Mouse (Mus musculus) heart, embryonic 16.5 days (tissue): ENCODE results near the gene Srgap1. TPM values are rescaled to one million over a fixed set of nuclear protein-coding genes. Genes with fewer than 3 reads are reported as not detected.

Source experiments
- ATAC-seq: fragments of 200-750 bp; cut with Nextera tagmentation; replicated peaks from 2 replicates; pipeline ENCODE4 v1.8.0; 2017; ENCODE audit warnings: moderate number of reproducible peaks; ENCODE audit not compliant: insufficient read depth, low FRiP score; ENCODE audit errors: extremely low read depth
- H3K27ac ChIP-seq: fragments of 300-500 bp; sonication (generic); 2 replicates; pipeline ENCODE4 v1.5.1; 2014; ENCODE audit warnings: mild to moderate bottlenecking, low read length, control low read depth, moderate library complexity
- H3K27me3 ChIP-seq: fragments of 300-500 bp; sonication (generic); 2 replicates; pipeline ENCODE4 v1.6.1; 2014; ENCODE audit warnings: low read length, mixed read lengths; ENCODE audit not compliant: control insufficient read depth, insufficient read depth
- H3K36me3 ChIP-seq: fragments of 300-500 bp; sonication (generic); 2 replicates; pipeline ENCODE4 v1.6.1; 2014; ENCODE audit not compliant: control insufficient read depth, insufficient read depth
- H3K4me1 ChIP-seq: fragments of 300-500 bp; sonication (generic); 2 replicates; pipeline ENCODE4 v1.6.1; 2014; ENCODE audit warnings: low read length, mixed read lengths; ENCODE audit not compliant: control insufficient read depth, insufficient read depth
- H3K4me2 ChIP-seq: fragments of 300-500 bp; sonication (generic); 2 replicates; pipeline ENCODE4 v1.6.1; 2014; ENCODE audit warnings: low read depth, mild to moderate bottlenecking, control low read depth, low read length
- H3K4me3 ChIP-seq: fragments of 300-500 bp; sonication (generic); 2 replicates; pipeline ENCODE4 v1.5.1; 2014; ENCODE audit warnings: mild to moderate bottlenecking, control low read depth, low read length
- H3K9ac ChIP-seq: fragments of 300-500 bp; sonication (generic); 2 replicates; pipeline ENCODE4 v1.6.1; 2014; ENCODE audit warnings: low read length, control low read depth
- H3K9me3 ChIP-seq: fragments of 300-500 bp; sonication (generic); replicated peaks from 2 replicates; pipeline ENCODE4 v1.6.1; 2016; ENCODE audit warnings: low read length; ENCODE audit not compliant: control insufficient read depth
- WGBS: fragments of 180-500 bp; shearing (Covaris S2); extraction: QIAGEN DNeasy Blood & Tissue Kit; methylation state at CpG from one replicate; pipeline ENCODE4 v1.1.7; 2014; 5-methylcytosine and 5-hydroxymethylcytosine counted together
- polyA plus RNA-seq: library from polyadenylated mRNA; unstranded; fragments of >200 nt; fragmentation: Nextera tagmentation; extraction: Ambion mirVana; gene quantifications from 2 replicates; pipeline ENCODE4 v1.2.1, GENCODE M21; 2015

Srgap1 gene
- polyA plus RNA-seq, 1 experiment from 2014 or later, result 7.1 TPM

DNA sequence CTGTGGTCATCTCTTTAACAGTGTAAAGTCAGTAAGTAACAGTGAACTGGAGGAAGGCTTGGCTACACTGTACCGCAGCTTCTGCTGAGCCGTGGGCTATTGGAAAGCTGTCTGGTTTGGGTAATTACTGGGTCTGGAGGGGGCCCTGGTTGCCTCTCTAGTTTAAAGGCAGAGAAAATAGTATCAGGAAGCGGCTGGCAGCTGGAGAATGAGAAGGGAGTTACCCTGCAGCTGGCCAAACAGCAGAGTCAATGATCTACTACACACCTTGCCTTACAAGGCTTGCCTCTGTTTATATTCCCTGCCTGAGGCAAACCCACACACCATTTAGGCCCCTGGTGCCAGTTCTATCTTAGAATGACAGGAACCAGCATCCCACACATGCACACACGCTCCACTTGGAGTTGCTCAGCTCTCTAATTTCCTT, 174.0 kb downstream of the Srgap1 start:
- H3K36me3 ChIP-seq, result peaks cover 14% of the 10 kb centered on the region
- H3K4me3 ChIP-seq, result no peak overlapping the region
- no peak overlapping the region for H3K27ac ChIP-seq
- H3K9ac ChIP-seq, result no peak overlapping the region
- peaks cover 9% of the 10 kb centered on the region for H3K4me1 ChIP-seq
- WGBS, result 34% methylated on average over 4 of the region's 4 CpGs
- no peaks in the 10 kb centered on the region for H3K9me3 ChIP-seq
- ATAC-seq, result peak; percentile 30; the same call in 1 of the 2 replicates
- H3K4me2 ChIP-seq, result no peak overlapping the region
- H3K27me3 ChIP-seq, result no peaks in the 10 kb centered on the region

- H3K36me3 ChIP-seq, result peaks cover 14% of the 10 kb centered on the region
- no peak overlapping the region for H3K4me3 ChIP-seq
- peak overlapping the region; percentile 39; the same call in 1 of the 2 replicates for H3K27ac ChIP-seq
- 63% methylated on average over 8 of the region's 8 CpGs for WGBS
- no peak for ATAC-seq
- no peak overlapping the region for H3K9ac ChIP-seq
- H3K4me1 ChIP-seq, result no peaks in the 10 kb centered on the region
- 0 out of 2 replicates have a peak overlapping the region, but pooled peaks have one; percentile 9 for H3K4me2 ChIP-seq
- H3K9me3 ChIP-seq, result no peaks in the 10 kb centered on the region
- H3K27me3 ChIP-seq, result no peaks in the 10 kb centered on the region
Observed at GRCm38 (mm10) chr10:121869941-121870340, 177.2 kb downstream of the Srgap1 start.

GRCm38 (mm10) chr10:121868255-121868654, 178.9 kb downstream of the Srgap1 start:
- peaks cover 14% of the 10 kb centered on the region for H3K36me3 ChIP-seq
- no peak overlapping the region for H3K9ac ChIP-seq
- 90% methylated on average over 3 of the region's 3 CpGs for WGBS
- no peak overlapping the region for H3K4me2 ChIP-seq
- no peaks in the 10 kb centered on the region for H3K27me3 ChIP-seq
- H3K4me1 ChIP-seq, result no peaks in the 10 kb centered on the region
- H3K4me3 ChIP-seq, result no peak overlapping the region
- H3K9me3 ChIP-seq, result no peaks in the 10 kb centered on the region
- no peak overlapping the region for H3K27ac ChIP-seq
- ATAC-seq, result no peak

- peak overlapping the region; percentile 12; the same call in 1 of the 2 replicates for H3K4me2 ChIP-seq
- no peak overlapping the region for H3K9ac ChIP-seq
- H3K4me3 ChIP-seq, result no peak overlapping the region
- H3K4me1 ChIP-seq, result peaks cover 6% of the 10 kb centered on the region
- H3K27ac ChIP-seq, result peak overlapping the region; percentile 18; the same call in 1 of the 2 replicates
- H3K9me3 ChIP-seq, result no peaks in the 10 kb centered on the region
- peaks cover 14% of the 10 kb centered on the region for H3K36me3 ChIP-seq
- H3K27me3 ChIP-seq, result no peaks in the 10 kb centered on the region
- 53% methylated on average over 18 of the region's 18 CpGs for WGBS
- ATAC-seq, result no peak
Observed at GRCm38 (mm10) chr10:121865503-121866239, 181.4 kb downstream of the Srgap1 start.

DNA sequence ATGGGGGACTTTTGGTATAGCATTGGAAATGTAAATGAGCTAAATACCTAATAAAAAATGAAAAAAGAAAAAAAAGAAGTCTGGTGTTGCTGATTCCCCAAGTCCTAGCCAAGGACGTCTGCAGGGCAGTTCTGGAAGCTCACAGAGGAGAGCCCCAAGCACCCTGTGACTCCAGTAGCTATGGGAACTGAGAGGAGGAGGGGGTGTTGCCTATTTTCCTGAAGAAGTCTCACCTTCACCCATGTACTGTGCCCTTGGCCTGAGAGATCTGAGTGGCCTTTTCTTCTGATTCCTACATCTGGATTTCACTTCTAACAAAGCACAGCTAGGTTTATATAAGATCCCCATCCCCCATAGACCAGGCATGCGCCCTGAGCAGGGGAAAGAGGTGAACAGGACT, 186.2 kb downstream of the Srgap1 start:
- 61% methylated on average over 2 of the region's 2 CpGs for WGBS

DNA sequence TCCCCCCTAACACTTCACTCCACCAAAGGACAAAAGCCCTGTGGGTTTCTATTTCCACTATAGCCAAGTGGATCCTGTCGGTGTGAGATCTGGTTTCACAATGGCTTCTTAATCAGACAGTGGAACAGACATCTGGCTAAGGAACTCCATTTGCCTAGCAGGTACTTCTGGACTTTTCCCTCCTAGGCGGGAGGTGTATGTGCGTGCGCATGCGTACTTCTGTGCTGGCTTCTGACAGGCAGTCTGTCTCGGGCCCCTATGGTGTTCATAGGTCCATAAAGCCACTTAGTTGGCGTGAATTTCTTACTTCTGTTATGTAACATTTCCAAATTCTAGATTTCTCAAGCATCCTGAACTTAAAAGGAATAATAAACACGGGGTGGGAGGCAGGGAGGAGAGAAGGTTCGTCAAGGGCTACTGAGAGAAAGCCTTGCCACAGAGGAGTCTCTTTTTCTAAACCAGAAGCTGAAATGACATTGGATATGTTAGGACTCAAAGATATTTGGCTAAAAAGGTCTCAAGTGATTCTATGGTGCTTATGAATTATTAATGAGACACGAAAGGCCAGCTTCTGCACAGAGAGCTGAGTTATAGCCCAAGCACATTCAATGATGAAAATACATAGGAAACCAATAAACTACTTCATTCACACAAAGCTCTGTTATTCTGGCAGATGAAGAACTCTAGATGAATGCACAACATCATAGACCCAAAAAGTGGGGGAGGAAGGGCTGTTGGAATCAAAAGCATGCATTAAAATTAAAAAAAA, 187.1 kb downstream of the Srgap1 start:
- ATAC-seq, result no peak
- Histone ChIP-seq H3K9me3 (0 out of 2 replicates have a peak, but pooled peaks cover 3% of the 10 kb centered on the region), H3K36me3 (0 out of 2 replicates have a peak, but pooled peaks cover 6% of the 10 kb centered on the region), H3K27me3 (no peaks in the 10 kb centered on the region), H3K4me1 (peaks cover 6% of the 10 kb centered on the region), H3K4me3 (no peak overlapping the region), H3K4me2 (no peak overlapping the region), H3K9ac (no peak overlapping the region), H3K27ac (no peak overlapping the region)
- WGBS, result 84% methylated on average over 10 of the region's 10 CpGs

More for the DNA sequence above, 186.2 kb downstream of the Srgap1 start:
- no peaks in the 10 kb centered on the region for H3K27me3 ChIP-seq
- H3K4me3 ChIP-seq, result no peak overlapping the region
- H3K9ac ChIP-seq, result no peak overlapping the region
- ATAC-seq, result no peak; the same call in 1 of the 2 replicates
- no peak overlapping the region for H3K27ac ChIP-seq
- peaks cover 6% of the 10 kb centered on the region for H3K4me1 ChIP-seq
- H3K4me2 ChIP-seq, result no peak overlapping the region
- no peaks in the 10 kb centered on the region for H3K9me3 ChIP-seq
- 0 out of 2 replicates have a peak, but pooled peaks cover under 1% of the 10 kb centered on the region for H3K36me3 ChIP-seq

GRCm38 (mm10) chr10:121858911-121859310, 188.2 kb downstream of the Srgap1 start:
- Histone ChIP-seq H3K27ac (no peak overlapping the region), H3K9ac (no peak overlapping the region), H3K9me3 (0 out of 2 replicates have a peak, but pooled peaks cover 3% of the 10 kb centered on the region), H3K4me3 (no peak overlapping the region), H3K27me3 (no peaks in the 10 kb centered on the region), H3K36me3 (0 out of 2 replicates have a peak, but pooled peaks cover 6% of the 10 kb centered on the region), H3K4me2 (no peak overlapping the region), H3K4me1 (peaks cover 6% of the 10 kb centered on the region)
- ATAC-seq, result no peak
- 73% methylated on average over 2 of the region's 2 CpGs for WGBS

GRCm38 (mm10) chr10:121858086-121858485, 189.0 kb downstream of the Srgap1 start:
- no peaks in the 10 kb centered on the region for H3K27me3 ChIP-seq
- peaks cover 6% of the 10 kb centered on the region for H3K4me1 ChIP-seq
- WGBS, result 87% methylated on average over 1 of the region's 1 CpGs
- no peak overlapping the region for H3K4me3 ChIP-seq
- ATAC-seq, result no peak
- no peak overlapping the region for H3K27ac ChIP-seq
- H3K36me3 ChIP-seq, result 0 out of 2 replicates have a peak, but pooled peaks cover 6% of the 10 kb centered on the region
- H3K9me3 ChIP-seq, result 0 out of 2 replicates have a peak, but pooled peaks cover 3% of the 10 kb centered on the region
- no peak overlapping the region for H3K4me2 ChIP-seq
- no peak overlapping the region for H3K9ac ChIP-seq
